Mouse (Mus musculus): Measurements from ENCODE around the gene Olfr771. TPM values are rescaled to one million over a fixed set of nuclear protein-coding genes. Genes with fewer than 3 reads are reported as not detected.

The Olfr771 gene
- polyA plus RNA-seq (2017; shearing (Covaris generic)), result not detected

GRCm38 (mm10) chr10:129164651-129165050, at the start of gene Olfr771:
TSS of gene Olfr771 (minus strand) at chr10:129164751.

DNA sequence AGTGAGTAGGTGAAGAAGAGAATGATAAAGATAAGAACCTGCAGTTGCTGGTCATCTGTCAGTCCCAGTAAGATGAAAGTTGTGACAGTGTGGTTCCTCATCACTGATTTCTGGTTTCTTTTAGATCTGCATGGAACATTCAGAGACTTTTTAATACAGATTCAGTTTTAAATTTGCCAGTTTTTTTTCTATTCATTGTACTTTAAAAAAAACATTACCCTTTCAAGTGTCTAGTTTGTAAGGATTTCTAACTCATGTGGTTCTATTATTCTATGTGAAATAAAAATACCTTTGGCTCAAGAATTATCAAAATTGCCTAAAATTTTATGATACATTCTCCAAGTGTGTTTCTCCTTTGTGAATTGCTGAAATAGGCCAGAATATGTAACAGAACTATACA, 22.8 kb upstream of the Olfr771 start, which contains the start of gene Olfr773:
Olfr773 (minus strand) TSS at position 101 of the 400 bp plus-strand sequence.

GRCm38 (mm10) chr10:129177821-129178220, 13.3 kb upstream of the Olfr771 start, which contains the start of gene Olfr772:
TSS of gene Olfr772 (minus strand) at chr10:129177921.

DNA sequence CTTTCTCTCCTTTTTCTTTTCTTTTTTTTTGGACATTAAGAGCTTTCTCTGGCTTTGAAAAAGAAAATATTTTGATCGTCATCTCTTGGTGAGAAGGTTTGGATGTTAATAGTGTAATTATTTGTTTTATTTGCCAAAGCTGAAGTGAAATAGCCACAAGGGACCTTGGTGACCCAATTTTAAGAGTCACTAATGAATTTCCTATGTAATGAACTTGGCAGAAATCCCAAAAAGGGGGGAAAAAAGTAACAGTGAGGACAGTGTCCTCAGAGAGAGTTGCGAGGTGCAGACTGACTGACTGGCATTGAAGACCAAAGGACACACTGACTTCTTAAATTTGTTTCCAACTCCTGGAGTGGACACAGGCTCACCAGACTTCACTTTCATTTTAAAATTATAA, 25.7 kb downstream of the Olfr771 start, which contains the start of gene Olfr770:
Olfr770 (minus strand) TSS at position 101 of the 400 bp plus-strand sequence.

DNA sequence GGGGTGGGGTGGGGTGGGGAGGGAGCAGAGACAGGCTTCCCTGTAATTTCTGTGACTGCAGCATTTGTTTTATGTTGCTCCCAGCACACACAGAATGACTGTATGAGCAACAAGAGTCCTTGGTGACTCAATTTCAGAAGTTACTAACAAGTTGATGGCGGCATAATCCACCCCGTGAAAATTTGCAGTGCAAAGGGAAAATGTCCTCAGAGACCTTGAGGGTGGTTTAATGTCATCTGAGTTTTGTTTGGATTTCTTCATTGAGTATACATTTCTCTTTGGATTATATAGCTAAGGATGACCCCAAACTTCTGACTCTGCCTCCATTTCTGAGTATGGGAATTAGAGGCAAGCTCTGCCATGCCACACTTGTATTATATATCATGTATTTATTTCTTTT, 46.8 kb downstream of the Olfr771 start, which contains the start of gene Olfr769:
Olfr769 (minus strand) TSS at position 101 of the 400 bp plus-strand sequence.

Other genes with a start within 250 kb of the Olfr771 start
- 17.3 TPM for gene Rdh5, start 241.9 kb downstream of the Olfr771 start, polyA plus RNA-seq (2017; shearing (Covaris generic))
- gene Bloc1s1, start 240.7 kb downstream of the Olfr771 start, polyA plus RNA-seq (2017; shearing (Covaris generic)), result 166 TPM
- 4.0 TPM for gene Itga7, start 230.9 kb downstream of the Olfr771 start, polyA plus RNA-seq (2017; shearing (Covaris generic))
- gene Mettl7b, start 203.8 kb downstream of the Olfr771 start, polyA plus RNA-seq (2017; shearing (Covaris generic)), result not detected
- not detected for gene Olfr9, start 175.3 kb downstream of the Olfr771 start, polyA plus RNA-seq (2017; shearing (Covaris generic))
- not detected for gene Olfr763, start 154.0 kb downstream of the Olfr771 start, polyA plus RNA-seq (2017; shearing (Covaris generic))
- gene Olfr764-ps1, start 124.9 kb downstream of the Olfr771 start, polyA plus RNA-seq (2017; shearing (Covaris generic)), result not detected
- not detected for gene Olfr765, start 114.8 kb downstream of the Olfr771 start, polyA plus RNA-seq (2017; shearing (Covaris generic))
- gene Olfr766-ps1, start 95.8 kb downstream of the Olfr771 start, polyA plus RNA-seq (2017; shearing (Covaris generic)), result not detected
- gene Olfr767, start 81.8 kb downstream of the Olfr771 start, polyA plus RNA-seq (2017; shearing (Covaris generic)), result not detected
- not detected for gene Olfr768, start 65.4 kb downstream of the Olfr771 start, polyA plus RNA-seq (2017; shearing (Covaris generic))
- 0.04 TPM for gene Olfr769, start 46.9 kb downstream of the Olfr771 start, polyA plus RNA-seq (2017; shearing (Covaris generic))
- gene Olfr770, start 25.8 kb downstream of the Olfr771 start, polyA plus RNA-seq (2017; shearing (Covaris generic)), result not detected
- gene Olfr772, start 13.2 kb upstream of the Olfr771 start, polyA plus RNA-seq (2017; shearing (Covaris generic)), result not detected
- not detected for gene Olfr773, start 22.7 kb upstream of the Olfr771 start, polyA plus RNA-seq (2017; shearing (Covaris generic))
- not detected for gene Olfr774, start 71.5 kb upstream of the Olfr771 start, polyA plus RNA-seq (2017; shearing (Covaris generic))
- gene Olfr775, start 83.7 kb upstream of the Olfr771 start, polyA plus RNA-seq (2017; shearing (Covaris generic)), result not detected
- gene Olfr776, start 94.4 kb upstream of the Olfr771 start, polyA plus RNA-seq (2017; shearing (Covaris generic)), result not detected
- gene Olfr777, start 106.7 kb upstream of the Olfr771 start, polyA plus RNA-seq (2017; shearing (Covaris generic)), result not detected
- gene Olfr780, start 153.4 kb upstream of the Olfr771 start, polyA plus RNA-seq (2017; shearing (Covaris generic)), result not detected
- gene Olfr781, start 164.1 kb upstream of the Olfr771 start, polyA plus RNA-seq (2017; shearing (Covaris generic)), result not detected
- gene Olfr782, start 184.1 kb upstream of the Olfr771 start, polyA plus RNA-seq (2017; shearing (Covaris generic)), result not detected
- 0.07 TPM for gene Olfr784, start 219.3 kb upstream of the Olfr771 start, polyA plus RNA-seq (2017; shearing (Covaris generic))
- not detected for gene Olfr785, start 240.7 kb upstream of the Olfr771 start, polyA plus RNA-seq (2017; shearing (Covaris generic))

Measured in CD4-positive, CD25-positive, alpha-beta regulatory T cell (primary cell).